Mouse (Mus musculus): ENCODE measurements around the gene Ugt1a2.
"Not testable (repeated sequence)": the region's sequence is repeated elsewhere in the genome, so short reads cannot be mapped to it uniquely, and the experiment has no call there.

The Ugt1a2 gene

DNA sequence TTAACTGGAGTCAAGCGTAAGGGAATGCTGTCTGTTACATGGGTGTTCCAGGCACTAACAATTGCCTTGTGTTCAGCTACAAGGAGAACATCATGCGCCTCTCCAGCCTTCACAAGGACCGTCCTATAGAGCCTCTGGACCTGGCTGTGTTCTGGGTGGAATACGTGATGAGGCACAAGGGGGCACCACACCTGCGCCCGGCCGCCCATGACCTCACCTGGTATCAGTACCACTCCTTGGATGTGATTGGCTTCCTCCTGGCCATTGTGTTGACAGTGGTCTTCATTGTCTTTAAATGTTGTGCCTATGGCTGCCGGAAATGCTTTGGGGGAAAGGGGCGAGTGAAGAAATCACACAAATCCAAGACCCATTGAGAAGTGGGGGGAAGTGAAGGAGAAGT lies 17.6 kb downstream of the Ugt1a2 start:
- no peak for DNase-seq

GRCm38 (mm10) chr1:88218591-88218990 lies 18.2 kb downstream of the Ugt1a2 start:
- DNase-seq, result no peak

DNA sequence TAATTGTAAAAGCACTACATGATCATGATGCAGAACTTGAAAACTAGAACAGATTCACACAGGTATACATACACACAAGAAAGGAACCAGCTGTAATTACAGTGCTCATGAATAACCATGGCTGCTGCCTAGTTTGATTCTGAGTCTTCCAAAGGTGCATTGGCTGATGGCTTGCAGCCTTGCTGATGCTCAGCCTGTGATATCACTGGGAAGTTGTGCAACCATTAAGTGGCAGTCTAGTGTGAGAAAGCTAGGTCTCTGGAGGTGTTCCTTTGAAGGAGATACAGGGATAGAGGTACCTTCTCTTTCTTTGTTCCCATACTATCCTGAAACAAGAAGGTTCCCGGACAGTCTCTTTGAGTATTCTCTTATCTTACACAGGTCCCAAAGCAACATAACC lies 18.7 kb downstream of the Ugt1a2 start:
- DNase-seq, result no peak

- DNase-seq, result no peak
These were observed 19.9 kb downstream of the Ugt1a2 start for GRCm38 (mm10) chr1:88220336-88220735.

- DNase-seq, result no peak
These were observed 21.8 kb downstream of the Ugt1a2 start for GRCm38 (mm10) chr1:88222216-88222615.

DNA sequence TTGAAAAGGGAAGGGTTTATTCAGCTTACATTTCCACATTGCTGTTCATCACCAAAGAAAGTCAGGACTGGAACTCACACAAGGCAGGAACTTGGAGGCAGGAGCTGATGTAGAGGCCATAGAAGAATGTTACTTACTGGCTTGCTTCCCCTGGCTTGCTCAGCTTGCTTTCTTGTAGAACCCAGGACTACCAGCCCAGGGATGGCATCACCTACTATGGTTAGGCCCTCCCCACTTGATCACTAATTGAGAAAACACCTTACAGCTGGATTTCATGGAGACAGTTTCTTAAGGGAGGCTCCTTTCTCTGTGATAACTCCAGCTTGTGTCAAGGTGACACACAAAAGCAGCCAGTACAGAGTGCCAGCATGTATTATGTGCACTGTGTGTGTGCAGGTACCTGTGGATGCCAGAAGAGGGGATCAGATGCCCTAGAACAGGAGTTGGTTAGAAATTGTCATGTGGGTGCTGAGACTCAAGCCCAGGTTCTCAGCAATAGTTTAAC lies 22.7 kb downstream of the Ugt1a2 start:
- not testable (repeated sequence) for DNase-seq

GRCm38 (mm10) chr1:88223591-88223990 lies 23.2 kb downstream of the Ugt1a2 start:
- DNase-seq, result no peak

- DNase-seq, result no peak
These were observed 23.8 kb downstream of the Ugt1a2 start for GRCm38 (mm10) chr1:88224029-88224776.

- not testable (repeated sequence) for DNase-seq
These were observed 24.9 kb downstream of the Ugt1a2 start for GRCm38 (mm10) chr1:88225301-88225700.

DNA sequence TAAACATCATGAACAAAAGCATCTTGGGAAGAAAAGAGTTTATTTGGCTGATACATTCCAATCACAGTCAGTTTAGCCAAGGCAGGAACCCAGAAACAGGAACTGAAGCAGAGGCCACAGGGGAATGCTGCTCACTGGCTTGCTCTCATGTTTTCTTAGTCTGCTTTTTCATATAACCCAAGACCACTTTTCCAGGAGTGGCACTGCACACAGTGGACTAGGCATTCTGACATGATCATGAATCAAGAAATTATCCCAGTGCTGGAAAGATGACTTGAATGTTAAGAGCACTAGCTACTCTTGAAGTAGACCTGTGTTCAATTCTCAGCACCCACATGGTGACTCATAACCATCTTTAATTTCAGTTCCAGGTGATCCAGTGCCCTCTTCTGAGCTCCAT lies 25.3 kb downstream of the Ugt1a2 start:
- no peak for DNase-seq

GRCm38 (mm10) chr1:88226670-88227379 lies 26.4 kb downstream of the Ugt1a2 start, which contains the start of gene Mroh2a:
Mroh2a (plus strand) TSS chr1:88226986.
- no peak for DNase-seq

GRCm38 (mm10) chr1:88227482-88227881 lies 27.1 kb downstream of the Ugt1a2 start:
- no peak for DNase-seq

DNA sequence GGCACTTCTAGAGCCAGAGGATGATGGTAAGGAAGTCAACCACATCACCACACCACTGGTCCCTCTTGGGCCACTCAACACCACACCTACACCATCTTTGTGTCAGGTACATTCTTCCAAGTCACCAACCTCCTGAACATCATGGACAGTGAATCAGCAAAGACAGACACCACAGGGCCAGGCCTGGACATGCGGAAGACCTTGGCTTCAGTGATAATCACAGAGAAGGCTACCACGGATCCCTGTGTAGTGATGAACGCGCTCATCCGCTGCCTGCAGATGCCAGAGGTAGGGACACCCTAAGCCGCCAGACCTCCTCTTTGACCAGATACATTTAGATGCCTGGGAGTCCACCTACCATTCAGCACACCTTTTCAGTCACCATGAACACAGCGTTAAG lies 27.7 kb downstream of the Ugt1a2 start:
- no peak for DNase-seq

DNA sequence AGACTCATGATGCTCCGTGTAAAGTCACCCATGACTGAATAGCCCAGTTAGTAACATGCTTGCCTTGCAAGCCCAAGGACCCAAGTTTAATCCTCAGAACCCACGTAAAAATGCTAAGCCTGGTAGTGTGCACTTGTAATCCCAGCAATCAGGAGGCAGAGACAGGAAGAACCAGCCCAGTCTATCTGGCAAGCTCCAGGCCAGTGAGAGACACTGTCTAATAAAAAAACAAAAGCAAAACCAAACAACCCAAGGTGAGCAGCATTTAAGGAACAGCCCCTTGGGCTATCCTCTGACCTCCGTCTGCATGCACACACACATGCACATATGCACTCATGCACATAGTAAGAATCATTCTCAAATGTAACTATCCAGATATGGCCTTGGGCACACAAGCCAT lies 29.2 kb downstream of the Ugt1a2 start:
- no peak for DNase-seq

DNA sequence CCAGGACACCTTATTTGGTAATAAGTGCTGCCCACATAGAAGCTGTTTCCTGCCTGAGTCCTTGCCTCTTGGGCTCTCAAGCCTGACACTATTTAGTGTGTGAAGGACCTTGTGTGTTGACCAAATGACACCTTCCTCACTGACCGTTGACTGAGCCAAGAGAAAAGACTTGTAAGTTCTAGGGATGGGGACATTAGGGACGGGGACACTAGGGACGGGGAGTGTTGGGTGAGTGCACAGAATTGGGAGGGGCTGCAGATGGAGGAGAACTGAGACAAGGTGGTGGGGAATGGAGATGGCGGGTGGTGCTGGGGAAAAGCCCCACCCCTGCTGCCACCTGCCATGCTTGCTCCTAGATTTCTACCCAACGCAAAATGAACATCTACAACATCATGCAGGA lies 29.6 kb downstream of the Ugt1a2 start:
- no peak for DNase-seq

- no peak for DNase-seq
These were observed 30.0 kb downstream of the Ugt1a2 start for GRCm38 (mm10) chr1:88230421-88230820.

GRCm38 (mm10) chr1:88230981-88231802 lies 30.8 kb downstream of the Ugt1a2 start:
- DNase-seq, result no peak

DNA sequence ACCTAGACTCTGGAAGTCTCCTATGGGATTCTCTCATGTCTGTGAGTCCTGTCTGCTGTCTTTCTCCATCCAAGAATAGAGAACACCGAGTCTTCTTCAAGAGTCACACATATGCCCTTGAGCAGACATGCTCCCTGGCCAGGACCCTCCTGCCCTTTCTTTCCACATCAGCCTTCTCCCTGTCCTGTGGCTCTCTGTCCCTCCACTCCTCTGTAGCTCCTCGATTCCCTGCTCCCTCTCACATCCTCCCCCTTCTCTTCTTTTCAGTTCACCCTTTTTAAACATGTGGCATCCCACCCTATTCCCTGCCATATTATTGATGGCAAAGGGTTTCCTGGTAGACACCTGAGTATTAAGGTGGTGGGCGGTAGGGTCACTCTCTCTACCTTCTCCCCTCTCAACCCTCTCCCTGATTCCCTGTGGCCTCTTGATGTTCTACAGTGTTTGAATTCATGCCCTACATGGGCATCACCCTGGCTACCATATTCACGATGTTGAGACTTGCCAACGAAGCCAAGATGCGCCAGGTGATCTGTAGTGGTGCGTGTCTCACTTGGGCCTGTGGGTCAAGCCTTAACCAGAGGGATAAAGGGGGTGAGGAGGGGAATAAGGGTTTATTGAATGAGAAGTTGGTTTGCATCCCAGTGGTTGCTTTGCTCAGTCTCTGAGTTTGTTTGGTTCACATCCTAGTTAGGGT lies 31.6 kb downstream of the Ugt1a2 start:
- no peak for DNase-seq

DNA sequence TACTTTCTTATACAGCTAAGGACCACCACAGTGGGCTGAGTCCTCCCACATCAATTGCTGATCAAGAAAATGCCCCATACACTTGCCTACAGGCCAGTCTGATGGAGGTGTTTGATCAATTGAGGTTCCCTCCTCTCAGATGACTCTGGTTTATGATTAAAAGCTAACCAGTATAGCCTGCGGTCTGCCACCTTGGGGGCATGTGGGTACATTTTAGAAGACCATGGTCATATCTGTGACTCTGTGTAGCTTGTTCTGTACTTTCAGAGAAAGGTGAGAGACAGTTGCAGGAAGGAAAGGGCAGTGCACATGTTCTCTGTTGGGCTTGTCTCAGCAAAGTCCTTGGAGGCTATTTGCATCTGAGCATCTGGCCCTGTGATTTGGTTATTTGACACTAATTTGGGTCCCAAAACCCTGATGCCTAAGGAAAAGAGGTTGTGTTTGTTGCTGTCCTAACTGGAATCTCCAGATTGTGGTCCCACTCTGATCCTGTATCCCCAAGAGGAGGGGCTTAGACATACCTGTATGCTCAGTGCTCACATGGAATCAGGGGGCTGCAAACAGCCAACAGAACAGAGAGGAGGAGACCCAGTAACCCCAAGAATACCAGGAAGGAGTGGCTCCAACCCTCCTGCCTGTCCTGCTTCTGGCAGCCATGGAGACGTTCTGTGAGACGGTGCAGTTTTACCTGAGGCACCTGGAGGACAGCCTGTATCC lies 32.4 kb downstream of the Ugt1a2 start:
- DNase-seq, result no peak

DNA sequence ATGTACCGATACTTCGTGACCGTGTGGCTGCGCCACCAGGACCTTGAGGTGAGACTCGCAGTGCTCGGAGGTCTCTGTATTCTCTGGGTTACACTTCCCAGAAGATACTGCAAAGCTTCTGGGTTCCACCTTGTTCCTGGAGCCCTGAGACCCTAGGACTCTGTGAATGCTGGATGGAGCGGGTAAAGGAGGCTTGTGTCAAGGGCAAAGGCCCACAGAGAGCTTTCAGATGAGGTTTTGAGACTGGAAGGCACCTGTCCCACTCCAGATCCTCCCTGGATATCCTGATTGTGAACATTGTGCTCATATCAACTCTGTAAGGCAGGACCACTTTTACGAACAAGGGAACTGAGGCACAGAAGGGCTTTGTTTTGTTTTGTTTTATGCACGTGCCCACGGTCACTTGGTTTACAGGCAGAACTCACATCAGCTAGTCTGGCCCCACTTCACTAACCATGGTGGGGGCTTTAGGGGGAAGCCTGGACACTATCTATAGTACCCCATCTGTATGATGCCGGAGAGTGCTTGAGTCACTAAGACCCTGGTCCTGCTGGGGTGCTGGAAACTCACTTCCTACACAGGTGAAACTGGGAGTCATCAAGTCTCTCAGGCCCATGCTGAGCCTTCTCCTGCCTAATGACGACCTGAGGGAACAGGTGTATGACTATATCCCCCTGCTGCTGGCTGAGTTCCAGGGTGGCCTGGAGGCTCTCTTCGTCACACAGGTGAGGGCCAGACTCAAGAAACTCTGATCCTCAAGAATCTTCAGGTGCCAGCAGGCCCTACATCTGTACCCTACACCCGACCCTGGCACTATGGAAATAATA lies 33.2 kb downstream of the Ugt1a2 start:
- DNase-seq, result peak; percentile 13

DNA sequence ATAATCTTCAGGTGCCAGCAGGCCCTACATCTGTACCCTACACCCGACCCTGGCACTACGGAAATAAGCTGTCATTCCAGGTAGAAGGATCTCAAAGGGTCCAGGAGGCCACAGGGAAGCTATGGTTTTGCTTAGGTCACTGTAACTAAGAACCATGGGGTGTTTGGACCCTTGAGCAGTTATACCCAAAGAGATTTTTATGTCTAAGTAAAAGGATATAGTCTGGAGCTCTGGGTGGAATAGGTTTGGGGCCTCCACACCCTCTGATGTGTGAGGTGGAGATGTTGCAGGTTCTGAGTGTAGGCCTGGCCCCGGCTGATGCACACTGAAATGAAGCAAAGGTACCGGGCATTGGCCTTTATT lies 33.8 kb downstream of the Ugt1a2 start:
- no peak for DNase-seq
